Mouse (Mus musculus) heart, adult 2 months (tissue): ENCODE measurements around the gene Foxp4. TPM values are rescaled to one million over a fixed set of nuclear protein-coding genes. Genes with fewer than 3 reads are reported as not detected.

Experiments used
- DNase-seq, 2 experiments: peaks; one replicate each; pipeline ENCODE4 v3.0.0; 2021
- H3K27ac ChIP-seq: fragments of 200-600 bp; 2 replicates; pipeline ENCODE4 v1.8.1; 2022
- H3K27me3 ChIP-seq: fragments of 200-500 bp; 2 replicates; pipeline ENCODE4 v1.6.1; 2012; ENCODE audit warnings: mild to moderate bottlenecking, low read length, inconsistent platforms, mixed read lengths; ENCODE audit not compliant: control insufficient read depth, insufficient read depth
- H3K36me3 ChIP-seq: fragments of 200-500 bp; 2 replicates; pipeline ENCODE4 v1.6.1; 2012; ENCODE audit warnings: low read length, inconsistent platforms; ENCODE audit not compliant: control insufficient read depth, insufficient read depth
- H3K4me1 ChIP-seq: fragments of 200-500 bp; 2 replicates; pipeline ENCODE4 v1.6.1; 2011; ENCODE audit warnings: low read length; ENCODE audit not compliant: control insufficient read depth, insufficient read depth
- H3K4me3 ChIP-seq: fragments of 200-600 bp; 2 replicates; pipeline ENCODE4 v1.8.1; 2022
- H3K79me2 ChIP-seq: fragments of 200-500 bp; replicated peaks from 2 replicates; pipeline ENCODE4 v1.6.1; 2012; ENCODE audit warnings: mild to moderate bottlenecking, inconsistent platforms, low read length, moderate library complexity, mixed read lengths; ENCODE audit not compliant: control insufficient read depth, insufficient read depth
- H3K9ac ChIP-seq: fragments of 200-500 bp; 2 replicates; pipeline ENCODE4 v1.6.1; 2012; ENCODE audit warnings: low read depth, mild to moderate bottlenecking, control low read depth, inconsistent platforms, low read length, mixed read lengths
- CTCF ChIP-seq: fragments of 200-600 bp; IDR thresholded peaks from 2 replicates; pipeline ENCODE4 v1.8.1; 2022; ENCODE audit warnings: antibody characterized with exemption, mild to moderate bottlenecking, moderate library complexity
- EP300 ChIP-seq: fragments of 200-500 bp; IDR thresholded peaks from 2 replicates; pipeline ENCODE4 v1.6.1; 2011; ENCODE audit warnings: low read depth, low read length, control low read depth; ENCODE audit not compliant: insufficient read depth
- POLR2A ChIP-seq: fragments of 200-500 bp; IDR thresholded peaks from 2 replicates; pipeline ENCODE4 v1.6.1; 2011; ENCODE audit warnings: mild to moderate bottlenecking, low read depth, low read length, control low read depth; ENCODE audit not compliant: insufficient read depth
- WGBS: fragments of 180-500 bp; shearing (Covaris S2); methylation state at CpG from one replicate; pipeline ENCODE4 v1.1.7; 2018; 5-methylcytosine and 5-hydroxymethylcytosine counted together
- intact Hi-C: fragments of 180-260 bp; cut with DNase I; formaldehyde crosslinking; loops from one replicate; pipeline ENCODE4 v1.15.1; 2025
- polyA plus RNA-seq: library from polyadenylated mRNA; depleted of rRNA; stranded (reverse); fragments of >200 nt; gene quantifications from 2 replicates; pipeline ENCODE4 v1.2.3, GENCODE M21; 2012
- total RNA-seq, 2 experiments: library from RNA; stranded (reverse); gene quantifications; 2 replicates each; pipeline ENCODE4 v1.2.3; 2021

The Foxp4 gene
- total and polyA plus RNA-seq, 3 experiments: 10.0 to 13.7 (median 11.7) TPM

DNA sequence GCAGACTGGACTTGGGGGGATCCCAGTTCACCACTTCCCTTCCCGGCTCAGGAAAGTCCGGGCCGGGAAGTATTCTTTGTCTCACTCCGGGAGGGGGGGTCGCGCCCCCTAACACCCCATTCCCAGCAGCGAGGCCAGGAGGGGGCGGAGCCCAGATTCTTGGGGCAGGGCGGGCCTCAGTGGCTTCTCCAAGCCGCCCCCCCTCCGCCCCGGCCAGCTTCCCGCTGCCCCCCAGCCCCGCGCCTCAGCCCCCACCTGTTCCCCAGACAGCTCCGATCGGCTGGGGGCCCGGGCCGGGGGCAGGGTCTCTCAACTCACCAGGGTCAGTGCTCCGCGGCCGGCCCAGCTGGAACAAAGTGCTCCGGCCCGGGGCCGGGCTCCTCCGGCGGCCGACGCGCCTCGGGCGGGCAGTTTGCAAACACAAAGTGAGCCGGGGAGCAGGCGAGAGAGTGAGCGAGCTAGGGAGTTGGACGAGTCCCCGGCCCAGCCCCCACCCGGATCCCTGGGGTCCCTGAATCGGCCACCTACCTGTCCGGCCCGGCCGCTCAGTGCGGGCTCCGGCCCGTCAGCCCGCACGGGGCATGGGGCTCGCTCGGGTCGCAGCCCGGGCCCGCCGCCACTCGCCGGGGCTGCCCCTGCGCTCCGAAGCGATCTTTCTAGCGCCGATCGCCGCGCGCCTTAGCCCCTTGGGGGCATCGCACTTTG, 615 bp downstream of the Foxp4 start:
- Histone ChIP-seq H3K79me2 (no peaks in the 10 kb centered on the region), H3K4me3 (peak overlapping the region; percentile 92), H3K36me3 (no peaks in the 10 kb centered on the region), H3K9ac (peak overlapping the region; percentile 98), H3K27me3 (no peaks in the 10 kb centered on the region; the same call in 1 of the 2 replicates), H3K4me1 (peaks cover 2% of the 10 kb centered on the region), H3K27ac (peak overlapping the region; percentile 88)
- under 1% methylated on average over 60 of the region's 65 CpGs for WGBS
- intact Hi-C loops: loop anchor here (2.0 kb wide), 3 partner anchors 49 to 119 kb away; no protein-coding TSS in a partner anchor
- peak; percentile 71 to 77 for DNase-seq
- 0 out of 2 replicates have a peak, but pooled peaks have one; percentile 14 for TF ChIP-seq POLR2A
- TF ChIP-seq EP300: no peak

DNA sequence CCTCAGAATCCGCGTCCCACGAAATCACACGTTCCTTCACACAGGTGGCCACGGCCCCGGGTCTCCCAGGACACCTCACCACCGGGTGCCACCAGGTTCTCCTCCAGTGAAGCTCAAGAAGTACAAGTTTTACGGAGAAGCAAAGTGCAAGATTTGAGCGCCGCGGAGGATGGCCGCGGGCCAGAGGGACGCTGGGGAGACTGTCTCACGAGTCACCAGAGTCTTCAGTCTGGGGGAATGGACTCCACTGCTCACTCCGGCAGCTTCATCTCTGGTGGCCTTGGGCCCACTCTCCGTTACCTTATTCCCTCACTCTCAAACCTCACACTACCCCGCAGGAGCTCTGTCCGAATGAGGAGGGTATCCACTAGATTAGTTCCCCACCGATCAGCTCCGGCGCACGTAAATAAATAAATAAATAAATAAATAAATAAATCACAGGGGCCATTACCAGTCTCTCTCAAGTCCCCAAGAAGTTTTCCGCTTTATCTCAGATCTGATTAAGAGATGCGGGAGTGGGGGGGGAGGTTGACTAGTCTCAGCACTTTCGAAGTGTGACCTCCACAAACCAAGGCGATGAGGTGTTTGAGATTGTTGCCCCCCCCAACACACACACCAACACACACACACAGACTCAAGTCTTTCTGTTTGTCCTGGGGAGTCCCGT, 1.3 kb downstream of the Foxp4 start:
- Histone ChIP-seq H3K27ac (no peak overlapping the region; the same call in 1 of the 2 replicates), H3K27me3 (no peaks in the 10 kb centered on the region; the same call in 1 of the 2 replicates), H3K79me2 (no peaks in the 10 kb centered on the region; the same call in 1 of the 2 replicates), H3K9ac (peak overlapping the region; percentile 98), H3K4me1 (peaks cover 2% of the 10 kb centered on the region), H3K4me3 (peak overlapping the region; percentile 92), H3K36me3 (no peaks in the 10 kb centered on the region)
- intact Hi-C loops: no loop called here
- TF ChIP-seq POLR2A (no peak), CTCF (no peak), EP300 (no peak)
- peak; percentile 51 to 63 for DNase-seq
- WGBS: 4% methylated on average over 28 of the region's 28 CpGs

DNA sequence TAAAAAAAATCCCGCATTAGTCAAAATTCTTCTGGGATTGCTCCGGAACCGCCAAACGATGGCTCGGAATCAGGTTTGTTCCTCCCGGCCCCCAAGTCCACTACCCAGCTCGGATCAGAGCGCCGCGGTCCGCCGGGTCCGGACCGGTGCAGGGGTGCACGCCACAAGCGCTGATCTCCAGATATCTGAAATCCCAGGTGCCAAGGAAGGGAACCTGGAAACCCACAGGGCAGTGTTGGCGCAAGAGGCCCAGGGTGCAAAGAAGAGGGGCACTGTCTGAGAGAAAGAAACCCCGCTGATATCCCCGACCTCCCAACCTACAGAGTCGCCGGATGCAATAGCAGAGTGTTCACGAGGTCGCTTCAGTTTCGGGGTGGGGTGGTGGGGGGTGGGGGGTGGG, 1.9 kb downstream of the Foxp4 start:
- Histone ChIP-seq H3K79me2 (no peaks in the 10 kb centered on the region; the same call in 1 of the 2 replicates), H3K27ac (no peak overlapping the region), H3K36me3 (no peaks in the 10 kb centered on the region), H3K4me3 (peak overlapping the region; percentile 92), H3K27me3 (no peaks in the 10 kb centered on the region; the same call in 1 of the 2 replicates), H3K9ac (no peak overlapping the region), H3K4me1 (peaks cover 2% of the 10 kb centered on the region)
- intact Hi-C loops: no loop called here
- TF ChIP-seq POLR2A (no peak), EP300 (no peak)
- WGBS: 16% methylated on average over 24 of the region's 24 CpGs
- DNase-seq: no peak

DNA sequence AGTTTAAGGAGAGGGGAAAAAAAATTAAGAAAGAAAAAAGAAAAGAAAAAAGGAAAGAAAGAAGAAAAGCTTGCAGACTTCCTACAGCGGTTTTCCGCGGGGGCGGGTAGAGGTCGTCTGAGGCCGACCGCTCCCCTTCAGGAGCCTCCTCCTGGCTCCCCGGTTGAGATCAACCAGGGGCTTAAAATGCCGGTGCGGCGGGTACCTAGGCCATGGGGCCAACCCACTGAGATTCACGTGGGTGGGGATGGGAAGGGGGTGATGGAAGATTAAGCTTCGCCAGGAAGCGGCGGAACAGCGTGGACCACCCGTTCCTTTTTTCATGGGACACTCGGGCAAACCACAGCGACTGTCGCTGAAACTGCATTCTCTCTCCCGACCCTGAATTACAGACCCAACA, 2.3 kb downstream of the Foxp4 start:
- Histone ChIP-seq H3K27ac (no peak overlapping the region), H3K27me3 (no peaks in the 10 kb centered on the region; the same call in 1 of the 2 replicates), H3K9ac (no peak overlapping the region), H3K4me3 (peak overlapping the region; percentile 92), H3K4me1 (peaks cover 2% of the 10 kb centered on the region), H3K79me2 (no peaks in the 10 kb centered on the region; the same call in 1 of the 2 replicates), H3K36me3 (no peaks in the 10 kb centered on the region)
- intact Hi-C loops: no loop called here
- 35% methylated on average over 21 of the region's 21 CpGs for WGBS
- TF ChIP-seq POLR2A (no peak), EP300 (no peak), CTCF (no peak)
- peak in 1 of 2 experiments; percentile 15 for DNase-seq

DNA sequence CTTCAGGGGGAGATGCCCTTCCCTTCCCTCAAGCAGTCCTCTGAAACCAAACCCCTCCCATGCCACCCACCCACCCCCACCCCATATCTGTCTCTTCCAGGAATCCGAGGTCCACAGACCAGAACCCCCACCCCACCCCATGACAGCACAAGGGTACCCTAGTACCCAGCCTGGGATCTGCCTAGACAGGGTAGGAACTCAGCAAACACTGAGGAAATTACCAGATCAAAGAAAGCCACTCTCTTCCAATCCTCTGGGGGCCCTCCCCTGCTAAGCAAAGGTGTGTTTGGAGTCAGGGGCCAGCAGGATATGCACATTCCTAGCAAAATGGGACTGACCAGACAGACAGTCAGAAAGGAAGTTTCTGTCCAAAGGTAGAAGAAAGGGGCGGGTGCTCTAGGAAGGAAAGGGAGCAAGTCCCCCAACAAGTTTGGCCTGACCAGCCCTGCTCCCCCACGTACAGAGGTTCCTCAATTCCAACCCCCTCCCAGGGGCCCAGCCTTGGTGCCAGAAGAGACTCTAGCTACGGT, 3.2 kb downstream of the Foxp4 start:
- no peak for TF ChIP-seq POLR2A
- no peak for TF ChIP-seq CTCF
- TF ChIP-seq EP300: no peak
- peaks cover 2% of the 10 kb centered on the region for H3K4me1 ChIP-seq
- no peak overlapping the region for H3K9ac ChIP-seq
- no peaks in the 10 kb centered on the region; the same call in 1 of the 2 replicates for H3K27me3 ChIP-seq
- H3K36me3 ChIP-seq: no peaks in the 10 kb centered on the region
- H3K4me3 ChIP-seq: no peak overlapping the region
- no peak overlapping the region for H3K27ac ChIP-seq
- no peaks in the 10 kb centered on the region; the same call in 1 of the 2 replicates for H3K79me2 ChIP-seq
- 88% methylated on average over 4 of the region's 4 CpGs for WGBS
- intact Hi-C loops: no loop called here
- DNase-seq: no peak
